Mouse (Mus musculus) T-cell, adult 2 months (primary cell): ENCODE results near the gene Pvr.

ENCODE experiments used
- DNase-seq: peaks from one replicate; pipeline ENCODE4 v3.0.0; 2022; ENCODE audit warnings: low spot score

The Pvr gene

DNA sequence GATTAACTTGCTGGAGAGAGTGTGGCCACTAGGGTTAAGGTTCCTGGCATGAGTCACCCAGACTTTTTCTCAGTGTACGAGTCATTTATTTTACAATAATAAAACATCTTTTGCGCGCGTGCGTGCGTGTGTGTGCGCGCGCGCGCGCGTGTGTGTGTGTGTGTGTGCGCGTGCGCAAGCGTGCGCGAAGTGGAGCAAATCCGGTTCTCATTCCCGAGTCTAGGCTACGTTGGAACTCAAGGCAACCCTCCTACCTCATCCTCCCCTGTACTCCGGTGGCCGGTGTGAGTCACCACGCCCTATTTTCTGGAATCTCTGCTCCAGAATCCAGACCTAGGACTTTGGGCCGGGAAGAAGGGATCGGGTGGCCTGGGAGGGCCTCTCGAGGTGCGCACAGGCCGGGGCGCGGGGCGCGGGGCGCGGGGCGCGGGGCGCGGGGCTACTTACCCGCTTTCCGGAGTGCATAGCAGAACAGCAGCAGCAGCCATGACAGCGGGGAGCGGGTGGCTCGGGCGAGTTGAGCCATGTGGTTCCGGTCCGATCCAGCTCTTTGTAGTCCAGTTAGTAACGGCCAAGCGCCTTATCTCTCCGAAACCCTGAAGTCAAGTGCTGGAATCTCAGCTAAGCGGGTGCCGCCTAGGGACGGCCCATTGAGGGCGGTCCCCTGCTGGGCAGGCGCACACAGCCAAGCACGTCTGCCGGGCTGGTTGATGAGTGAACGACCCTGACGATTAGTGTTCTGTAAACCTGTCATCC lies at the start of gene Pvr:
TSS of gene Pvr (minus strand) at position 655 of the 756 bp plus-strand sequence.
- DNase-seq: peak; percentile 70

- DNase-seq: no peak
These were observed 49.2 kb upstream of the Pvr start for GRCm38 (mm10) chr7:19970196-19970595.

DNA sequence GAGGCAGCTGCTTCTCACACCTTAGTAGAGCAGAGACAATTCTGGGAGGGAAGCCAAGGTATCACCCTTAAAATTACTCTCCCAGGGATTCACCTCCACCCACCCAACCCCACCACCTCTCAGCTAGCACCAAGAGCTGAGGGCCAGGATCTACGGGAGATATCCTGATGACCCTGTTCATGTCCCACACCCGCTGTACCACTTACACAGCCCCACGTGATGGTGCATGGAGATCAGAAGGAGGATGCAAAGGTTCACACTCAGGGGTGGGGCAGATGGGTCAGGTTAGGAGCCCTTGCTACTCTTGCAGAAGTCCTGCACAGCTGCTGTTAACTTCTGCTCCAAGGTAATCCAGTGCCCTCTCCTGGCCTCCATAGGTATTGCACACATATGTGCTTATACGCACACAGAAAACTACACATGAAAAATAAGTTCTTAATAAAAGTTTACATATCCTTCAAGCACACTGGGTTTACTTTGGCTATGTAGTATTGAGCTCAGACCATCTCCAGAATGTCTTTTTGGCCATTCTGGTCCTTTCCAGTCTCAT lies 48.7 kb upstream of the Pvr start:
- no peak for DNase-seq

- no peak for DNase-seq
These were observed 48.1 kb upstream of the Pvr start for GRCm38 (mm10) chr7:19969106-19969505.

DNA sequence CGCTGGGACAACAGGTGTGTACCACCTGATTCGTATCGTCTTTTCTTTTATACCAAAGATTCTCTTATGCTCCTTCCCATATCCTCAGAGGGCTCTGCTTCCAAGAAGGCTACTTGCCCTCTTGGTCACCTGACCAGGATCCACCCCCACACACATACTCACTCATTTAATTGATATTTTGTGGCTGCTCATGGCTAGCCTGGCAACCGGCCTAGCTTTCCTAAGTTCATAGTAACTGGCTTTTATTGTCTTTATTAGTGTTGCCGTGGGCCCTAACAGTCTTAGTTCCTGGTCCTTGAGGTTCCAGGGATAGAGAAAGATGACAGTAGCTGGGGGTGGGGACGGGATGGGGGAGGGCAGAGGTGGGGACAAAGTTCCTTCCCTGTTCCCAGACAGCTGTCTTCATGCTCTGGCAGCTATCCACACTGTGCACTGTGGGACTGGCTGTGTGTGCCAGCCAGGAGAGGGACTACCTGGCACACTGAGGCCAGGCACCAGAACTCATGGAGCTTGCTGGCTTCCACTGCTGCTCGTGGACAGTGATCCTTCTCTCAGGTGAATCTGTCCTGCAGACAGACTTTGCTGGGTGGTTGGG lies 44.1 kb upstream of the Pvr start, which contains the start of gene Ceacam20:
TSS of gene Ceacam20 (plus strand) at position 428 of the 595 bp plus-strand sequence.
- no peak for DNase-seq

GRCm38 (mm10) chr7:19962423-19962822 lies 41.5 kb upstream of the Pvr start:
- no peak for DNase-seq

- peak; percentile 82 for DNase-seq
These were observed 35.4 kb upstream of the Pvr start for GRCm38 (mm10) chr7:19956341-19956781.

GRCm38 (mm10) chr7:19955861-19956260 lies 34.9 kb upstream of the Pvr start:
- DNase-seq: no peak

- no peak for DNase-seq
These were observed 32.1 kb upstream of the Pvr start for GRCm38 (mm10) chr7:19953054-19953453.

DNA sequence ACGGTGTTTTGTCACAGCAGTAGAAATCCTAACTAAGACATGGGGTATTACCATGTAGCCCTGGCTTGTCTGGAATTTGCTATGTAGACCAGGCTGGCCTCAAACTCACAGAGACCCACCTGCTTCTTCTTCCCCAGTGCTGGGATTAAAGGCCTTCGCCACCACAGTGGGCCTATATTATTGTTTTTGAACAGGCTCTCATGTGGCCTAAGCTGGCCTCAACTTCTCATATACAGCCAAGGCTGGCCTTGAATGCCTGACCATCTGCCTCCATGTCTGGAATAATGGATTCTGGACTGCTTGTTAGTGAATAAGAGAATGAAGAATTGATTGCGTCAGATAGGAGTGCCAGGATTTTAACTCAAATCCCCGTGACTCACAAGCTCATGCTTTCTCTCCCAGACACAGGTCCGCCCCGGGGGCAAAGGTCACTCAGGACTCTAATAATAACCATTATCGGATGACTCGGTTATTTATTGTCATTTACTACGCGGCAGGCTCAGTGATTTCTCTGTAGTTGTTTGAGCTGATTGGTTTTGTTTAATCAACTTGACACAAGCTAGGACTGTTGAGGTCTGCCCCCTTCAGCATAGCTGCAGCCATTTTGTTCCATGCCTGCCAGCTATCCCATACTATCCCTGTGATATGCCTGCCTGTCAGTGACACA lies 31.5 kb upstream of the Pvr start:
- no peak for DNase-seq

DNA sequence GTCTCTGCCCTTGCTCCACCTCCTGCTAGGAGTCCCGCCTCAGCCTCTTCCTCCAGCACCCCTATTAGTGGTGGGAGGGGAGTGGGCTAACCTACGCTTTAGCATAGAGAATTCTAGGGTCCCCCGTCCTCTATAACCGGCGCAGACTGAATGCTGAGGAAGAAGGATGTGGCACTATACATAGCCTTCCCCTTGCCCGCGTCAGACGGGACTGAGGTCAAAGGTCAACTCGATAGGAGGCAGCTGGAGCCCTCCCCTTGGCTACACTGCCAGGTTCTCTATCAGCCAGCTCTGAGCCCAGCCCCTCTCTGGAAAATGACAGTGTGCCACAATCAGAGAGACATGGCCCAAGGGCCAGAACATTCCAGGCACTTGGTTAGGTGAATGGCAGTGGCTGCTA lies 29.6 kb upstream of the Pvr start, which contains the start of gene Igsf23:
TSS of gene Igsf23 (minus strand) at position 168 of the 400 bp plus-strand sequence.
- DNase-seq: no peak

DNA sequence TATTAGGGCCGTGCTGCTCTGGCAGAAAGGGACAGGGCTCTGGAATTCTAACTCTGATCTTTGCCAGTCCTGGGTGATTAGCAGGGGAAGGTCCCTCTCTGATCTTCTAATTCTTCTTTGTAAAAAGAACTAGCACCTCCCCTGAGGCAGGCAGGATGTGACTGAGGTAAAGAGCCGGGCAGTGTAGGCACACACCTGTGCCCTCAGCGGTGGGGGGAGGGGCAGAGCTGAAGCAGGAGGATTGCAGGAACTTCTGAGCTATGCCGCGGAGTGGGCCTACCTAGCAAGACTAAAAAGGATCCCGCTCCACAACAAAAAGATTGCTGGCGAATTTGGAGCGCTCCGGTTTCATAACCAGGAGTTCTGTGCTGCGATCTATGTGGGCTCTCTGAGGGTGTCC lies 29.0 kb upstream of the Pvr start:
- DNase-seq: peak; percentile 74

DNA sequence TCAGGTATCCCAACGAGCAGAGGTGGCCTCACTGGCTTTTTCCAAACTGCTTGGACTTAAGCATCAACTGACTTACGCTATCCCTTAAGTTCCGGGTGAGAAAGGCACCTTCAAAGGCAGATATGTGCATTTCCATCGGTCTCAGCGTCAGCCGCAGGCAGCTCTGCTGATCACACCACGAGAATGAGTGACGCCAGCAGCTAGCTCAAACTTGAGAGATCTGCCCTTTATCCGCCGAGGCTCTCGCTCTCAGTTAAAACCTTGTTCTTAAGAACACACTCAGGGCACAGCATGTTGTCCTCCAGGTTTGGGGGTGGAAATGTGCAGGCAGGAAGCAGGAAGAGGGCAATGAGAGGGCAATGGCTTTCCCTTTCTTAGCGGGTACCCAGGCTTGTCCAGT lies 28.0 kb upstream of the Pvr start:
- DNase-seq: peak; percentile 59

DNA sequence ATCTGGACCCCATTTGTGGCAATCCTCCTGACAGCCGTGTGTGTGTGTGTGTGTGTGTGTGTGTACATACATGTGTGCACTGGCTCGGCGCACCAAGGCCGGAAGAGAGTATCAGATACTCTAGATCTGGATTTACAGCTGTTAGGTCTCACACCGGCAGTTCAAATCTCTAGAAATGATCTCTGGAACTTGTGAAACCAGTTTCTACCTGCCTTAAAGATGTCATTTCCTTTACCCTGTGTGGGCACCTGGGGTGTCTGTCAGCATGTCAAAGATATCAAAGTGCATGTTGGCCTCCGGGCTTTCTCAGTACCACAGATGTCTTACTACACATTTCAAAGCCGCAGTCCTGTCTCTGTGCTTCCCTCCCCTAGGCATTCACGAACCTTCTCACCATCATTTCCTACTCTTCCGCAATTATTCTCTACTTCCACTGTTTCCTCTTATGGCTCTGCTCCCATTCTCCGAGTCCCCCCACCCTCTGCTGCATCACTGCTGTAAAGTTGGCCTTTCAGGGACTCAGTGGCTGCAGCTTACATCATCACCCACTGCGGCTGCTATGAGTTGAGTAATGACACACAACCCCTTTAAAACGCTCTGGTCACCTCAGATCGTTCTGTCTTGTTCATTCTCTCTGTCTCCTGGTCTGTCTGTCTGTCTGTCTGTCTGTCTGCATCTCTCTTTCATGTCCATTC lies 25.0 kb upstream of the Pvr start:
- peak; percentile 79 for DNase-seq

DNA sequence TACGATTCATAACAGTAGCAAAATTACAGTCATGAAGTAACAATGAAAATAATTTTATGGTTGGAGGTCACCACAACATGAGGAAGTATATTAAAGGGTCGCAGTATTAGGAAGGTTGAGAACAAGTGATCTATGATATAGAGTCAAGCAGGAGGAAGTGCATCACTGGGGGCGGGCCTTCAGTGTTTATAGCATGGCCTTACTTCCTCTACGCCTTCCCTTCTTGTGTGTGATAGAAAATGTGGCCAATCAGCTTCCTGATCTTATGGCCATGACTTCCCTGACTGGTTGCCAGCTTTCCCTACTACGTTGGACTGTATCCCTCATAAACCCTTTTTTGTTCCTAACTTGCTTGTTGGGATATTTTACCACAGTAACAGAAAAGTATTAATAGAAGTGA lies 24.2 kb upstream of the Pvr start:
- DNase-seq: peak; percentile 46

- no peak for DNase-seq
These were observed 23.7 kb upstream of the Pvr start for GRCm38 (mm10) chr7:19944709-19945108.

DNA sequence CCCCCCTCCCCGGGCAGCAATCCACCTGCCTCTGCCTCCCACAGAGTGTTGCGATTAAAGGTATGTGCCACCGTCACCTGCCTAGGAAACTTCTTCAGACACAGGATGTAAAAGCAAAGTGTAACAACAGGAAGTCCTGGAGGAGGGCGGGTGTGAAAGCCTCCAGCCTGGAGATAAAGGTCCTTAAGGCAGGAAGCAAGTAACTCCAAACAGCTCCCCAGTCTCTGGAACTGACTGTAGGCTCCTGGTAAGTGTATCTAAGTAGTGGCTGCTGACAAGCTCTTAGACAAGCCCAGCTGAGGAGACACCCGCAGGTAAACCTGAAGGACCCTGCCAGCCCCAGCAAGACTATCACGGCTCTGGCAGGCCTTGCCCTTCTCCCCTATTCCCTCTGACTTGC lies 19.3 kb upstream of the Pvr start:
- DNase-seq: peak; percentile 85

GRCm38 (mm10) chr7:19939555-19940235 lies 18.7 kb upstream of the Pvr start:
- DNase-seq: peak; percentile 75

- no peak for DNase-seq
These were observed 16.4 kb upstream of the Pvr start for GRCm38 (mm10) chr7:19937229-19937821.

DNA sequence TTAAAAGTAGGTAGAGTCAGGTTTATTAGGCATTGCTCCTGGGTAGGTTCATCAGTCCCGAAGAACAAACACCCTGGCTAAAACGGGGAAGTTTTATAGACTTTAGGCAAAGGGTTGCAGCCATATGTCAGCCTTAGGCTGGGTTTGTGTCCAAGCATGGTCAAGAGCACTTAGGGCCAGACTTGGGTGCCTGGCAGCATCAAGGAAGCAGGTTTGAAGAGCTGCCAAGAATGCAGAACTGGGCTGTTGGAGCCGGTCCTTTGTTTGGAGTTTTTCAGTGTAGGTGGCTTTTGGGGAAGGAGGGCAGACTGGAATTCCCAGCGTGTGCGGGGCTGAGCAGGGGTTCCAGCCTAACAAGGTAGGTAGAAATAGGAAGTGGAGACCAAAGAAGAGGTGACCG lies 15.0 kb upstream of the Pvr start:
- DNase-seq: no peak

DNA sequence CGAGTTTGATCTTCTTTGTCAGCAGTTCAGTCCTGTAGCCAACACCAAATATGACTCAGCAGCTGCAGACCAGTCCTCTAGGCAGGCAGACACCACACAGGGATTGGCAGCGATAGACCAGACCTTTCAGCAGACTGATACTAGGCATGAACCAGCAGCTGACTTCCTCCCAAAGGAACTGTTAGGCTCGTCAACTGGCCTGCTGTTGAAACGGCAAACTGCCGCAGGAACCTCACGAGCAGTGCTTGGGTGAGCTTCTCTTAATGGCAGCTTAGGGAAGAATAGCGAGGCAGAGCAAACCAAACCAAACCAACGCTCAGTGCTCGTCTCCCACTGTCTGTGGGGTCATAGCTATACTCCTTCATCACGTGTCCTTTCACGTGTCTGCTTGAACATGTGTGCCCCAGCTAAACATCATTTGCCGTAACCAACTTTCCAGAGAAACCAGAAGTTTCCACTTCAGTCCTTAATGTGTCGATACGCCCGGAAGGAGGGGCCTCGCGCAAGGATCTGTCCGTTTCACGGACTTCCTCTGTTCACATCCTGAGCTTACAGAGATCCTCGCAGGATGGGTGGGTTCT lies 14.3 kb upstream of the Pvr start:
- DNase-seq: peak; percentile 34
